Mouse (Mus musculus) intestine, embryonic 14.5 days (tissue): ENCODE results near the gene Slc25a18. TPM values are rescaled to one million over a fixed set of nuclear protein-coding genes. Genes with fewer than 3 reads are reported as not detected.

Experiments used
- ATAC-seq: fragments of 200-750 bp; cut with Nextera tagmentation; replicated peaks from 2 replicates; pipeline ENCODE4 v1.8.0; 2017; ENCODE audit warnings: low read depth, moderate number of reproducible peaks, moderate TSS enrichment, moderate library complexity; ENCODE audit not compliant: low FRiP score, low TSS enrichment
- DNase-seq: peaks from one replicate; pipeline ENCODE4 v3.0.0-alpha.2; 2018; ENCODE audit warnings: low spot score
- H3K27ac ChIP-seq: fragments of 300-500 bp; sonication (generic); 2 replicates; pipeline ENCODE4 v1.5.1; 2014; ENCODE audit warnings: low read depth, mild to moderate bottlenecking, control low read depth
- H3K27me3 ChIP-seq: fragments of 300-500 bp; sonication (generic); replicated peaks from 2 replicates; pipeline ENCODE4 v1.6.1; 2014; ENCODE audit warnings: low read length, control low read depth; ENCODE audit not compliant: control insufficient read depth, insufficient read depth
- H3K36me3 ChIP-seq: fragments of 300-500 bp; sonication (generic); 2 replicates; pipeline ENCODE4 v1.6.1; 2014; ENCODE audit warnings: low read length, control low read depth; ENCODE audit not compliant: control insufficient read depth, insufficient read depth
- H3K4me1 ChIP-seq: fragments of 300-500 bp; sonication (generic); replicated peaks from 2 replicates; pipeline ENCODE4 v1.6.1; 2014; ENCODE audit warnings: low read length, control low read depth, mixed read lengths; ENCODE audit not compliant: control insufficient read depth, insufficient read depth
- H3K4me2 ChIP-seq: fragments of 300-500 bp; sonication (generic); 2 replicates; pipeline ENCODE4 v1.6.1; 2014; ENCODE audit warnings: low read length
- H3K4me3 ChIP-seq: fragments of 300-500 bp; sonication (generic); 2 replicates; pipeline ENCODE4 v1.5.1; 2014; ENCODE audit warnings: low read depth, low read length, control low read depth, mixed read lengths
- H3K9ac ChIP-seq: fragments of 300-500 bp; sonication (generic); 2 replicates; pipeline ENCODE4 v1.6.1; 2014; ENCODE audit warnings: mild to moderate bottlenecking, low read length
- H3K9me3 ChIP-seq: fragments of 300-500 bp; sonication (generic); 2 replicates; pipeline ENCODE4 v1.6.1; 2016; ENCODE audit warnings: low read length, control low read depth; ENCODE audit not compliant: control insufficient read depth
- WGBS: fragments of 180-500 bp; shearing (Covaris S2); extraction: QIAGEN DNeasy Blood & Tissue Kit; methylation state at CpG from one replicate; pipeline ENCODE4 v1.1.7; 2014; 5-methylcytosine and 5-hydroxymethylcytosine counted together
- polyA plus RNA-seq: library from polyadenylated mRNA; unstranded; fragments of >200 nt; fragmentation: Nextera tagmentation; extraction: Ambion mirVana; gene quantifications from 2 replicates; pipeline ENCODE4 v1.2.1, GENCODE M21; 2014

The Slc25a18 gene
- polyA plus RNA-seq, 1 experiment from 2014 or later, result 0.09 TPM

DNA sequence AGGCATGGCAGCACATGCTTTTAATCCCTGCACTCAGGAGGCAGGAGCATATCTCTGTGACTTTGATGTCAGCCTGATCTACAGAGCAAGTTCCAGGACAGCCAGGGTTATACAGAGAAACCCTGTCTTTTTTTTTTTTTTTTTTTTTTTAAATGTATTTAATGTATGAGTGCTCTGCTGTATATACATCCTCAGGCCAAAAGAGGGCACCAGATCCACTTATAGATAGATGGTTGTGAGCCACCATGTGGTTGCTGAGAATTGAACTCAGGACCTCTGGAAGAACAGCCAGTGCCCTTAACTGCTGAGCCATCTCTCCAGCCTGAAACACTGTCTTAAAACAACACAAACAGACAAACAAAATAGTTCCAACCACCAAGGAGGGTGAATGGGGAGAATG, 15.5 kb downstream of the Slc25a18 start:
- Histone ChIP-seq H3K36me3 (peaks cover 20% of the 10 kb centered on the region), H3K9ac (no peak overlapping the region), H3K4me1 (no peaks in the 10 kb centered on the region), H3K27me3 (no peaks in the 10 kb centered on the region), H3K4me2 (no peak overlapping the region), H3K27ac (no peak overlapping the region), H3K4me3 (no peak overlapping the region), H3K9me3 (no peaks in the 10 kb centered on the region)
- ATAC-seq (no peak; the same call in 1 of the 2 replicates), DNase-seq (no peak)

- H3K4me2 ChIP-seq, result no peak overlapping the region
- H3K9ac ChIP-seq, result no peak overlapping the region
- no peak for DNase-seq
- no peak for ATAC-seq
- H3K9me3 ChIP-seq, result no peaks in the 10 kb centered on the region
- H3K27ac ChIP-seq, result no peak overlapping the region
- no peaks in the 10 kb centered on the region for H3K4me1 ChIP-seq
- peaks cover 31% of the 10 kb centered on the region for H3K36me3 ChIP-seq
- no peaks in the 10 kb centered on the region for H3K27me3 ChIP-seq
- 91% methylated on average over 10 of the region's 11 CpGs for WGBS
- H3K4me3 ChIP-seq, result no peak overlapping the region
Observed at GRCm38 (mm10) chr6:120790153-120790552, 16.8 kb downstream of the Slc25a18 start.

DNA sequence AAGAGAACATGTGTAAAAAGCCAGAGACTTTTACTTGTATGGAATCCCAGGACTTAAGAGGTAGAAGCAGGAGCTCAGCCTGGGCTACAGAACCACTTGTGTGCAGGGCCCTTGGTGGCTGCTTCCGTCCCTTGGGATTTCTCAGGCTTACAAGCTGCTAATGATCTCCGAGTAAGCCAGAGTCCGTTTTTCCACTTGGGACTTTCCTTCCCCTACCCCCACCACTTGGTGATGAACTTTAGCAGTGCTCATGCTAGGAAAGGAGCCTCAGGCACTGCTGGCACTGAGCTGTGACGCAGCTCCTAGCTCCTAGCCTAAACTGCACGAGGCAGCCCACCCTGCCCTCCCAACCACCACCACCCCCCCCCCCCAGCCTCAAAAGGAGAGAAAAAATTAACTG, 17.3 kb downstream of the Slc25a18 start:
- Histone ChIP-seq H3K4me3 (no peak overlapping the region), H3K27ac (no peak overlapping the region), H3K36me3 (peaks cover 37% of the 10 kb centered on the region), H3K27me3 (no peaks in the 10 kb centered on the region), H3K4me2 (no peak overlapping the region), H3K9ac (no peak overlapping the region), H3K4me1 (no peaks in the 10 kb centered on the region), H3K9me3 (no peaks in the 10 kb centered on the region)
- ATAC-seq (no peak), DNase-seq (no peak)
- 69% methylated on average over 5 of the region's 5 CpGs for WGBS

DNA sequence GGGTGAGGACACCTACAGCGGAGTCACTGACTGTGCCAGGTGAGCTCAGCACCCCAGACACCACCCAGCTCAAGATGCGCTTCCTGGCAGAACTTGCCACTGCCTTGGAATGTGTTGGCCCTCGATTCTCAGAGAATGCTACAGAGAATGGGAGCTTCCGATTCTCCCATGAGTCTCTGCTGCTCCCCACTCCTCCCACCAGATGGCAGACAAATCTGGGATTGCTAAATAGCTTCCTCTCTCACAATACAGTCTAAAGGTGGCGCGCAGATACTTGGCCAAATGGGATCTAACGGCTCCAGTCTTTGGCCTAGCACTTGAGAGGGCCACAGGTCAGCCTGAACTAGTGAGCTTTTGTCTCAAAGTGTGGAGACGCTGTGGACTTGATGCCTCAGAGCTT, 19.6 kb downstream of the Slc25a18 start:
- 86% methylated on average over 8 of the region's 8 CpGs for WGBS
- Histone ChIP-seq H3K4me1 (no peaks in the 10 kb centered on the region), H3K36me3 (peaks cover 58% of the 10 kb centered on the region), H3K9me3 (no peaks in the 10 kb centered on the region), H3K4me3 (no peak overlapping the region), H3K27me3 (no peaks in the 10 kb centered on the region), H3K4me2 (no peak overlapping the region), H3K9ac (no peak overlapping the region), H3K27ac (no peak overlapping the region)
- DNase-seq (no peak), ATAC-seq (no peak)

GRCm38 (mm10) chr6:120795422-120796086, 22.2 kb downstream of the Slc25a18 start:
- H3K9me3 ChIP-seq, result no peaks in the 10 kb centered on the region
- ATAC-seq (no peak), DNase-seq (no peak)
- no peaks in the 10 kb centered on the region for H3K4me1 ChIP-seq
- peaks cover 82% of the 10 kb centered on the region for H3K36me3 ChIP-seq
- no peak overlapping the region for H3K4me2 ChIP-seq
- H3K27me3 ChIP-seq, result no peaks in the 10 kb centered on the region
- no peak overlapping the region for H3K27ac ChIP-seq
- no peak overlapping the region for H3K9ac ChIP-seq
- H3K4me3 ChIP-seq, result no peak overlapping the region
- WGBS, result 78% methylated on average over 5 of the region's 5 CpGs

GRCm38 (mm10) chr6:120796111-120796510, 22.7 kb downstream of the Slc25a18 start:
- DNase-seq (no peak), ATAC-seq (no peak)
- H3K4me1 ChIP-seq, result no peaks in the 10 kb centered on the region
- no peak overlapping the region for H3K9ac ChIP-seq
- H3K4me2 ChIP-seq, result no peak overlapping the region
- no peaks in the 10 kb centered on the region for H3K9me3 ChIP-seq
- no peak overlapping the region for H3K4me3 ChIP-seq
- H3K36me3 ChIP-seq, result peaks cover 86% of the 10 kb centered on the region
- no peak overlapping the region for H3K27ac ChIP-seq
- H3K27me3 ChIP-seq, result no peaks in the 10 kb centered on the region
- 86% methylated on average over 2 of the region's 2 CpGs for WGBS

GRCm38 (mm10) chr6:120798019-120798418, 24.6 kb downstream of the Slc25a18 start:
- no peaks in the 10 kb centered on the region for H3K9me3 ChIP-seq
- no peak overlapping the region for H3K9ac ChIP-seq
- WGBS, result 86% methylated on average over 7 of the region's 7 CpGs
- DNase-seq, result no peak
- no peak overlapping the region for H3K4me3 ChIP-seq
- no peak for ATAC-seq
- H3K27ac ChIP-seq, result no peak overlapping the region
- H3K4me1 ChIP-seq, result no peaks in the 10 kb centered on the region
- no peaks in the 10 kb centered on the region for H3K27me3 ChIP-seq
- peaks cover 91% of the 10 kb centered on the region for H3K36me3 ChIP-seq
- H3K4me2 ChIP-seq, result no peak overlapping the region

- Histone ChIP-seq H3K9me3 (no peaks in the 10 kb centered on the region), H3K4me2 (no peak overlapping the region), H3K4me3 (no peak overlapping the region), H3K4me1 (no peaks in the 10 kb centered on the region), H3K36me3 (peaks cover 91% of the 10 kb centered on the region), H3K9ac (no peak overlapping the region), H3K27me3 (no peaks in the 10 kb centered on the region), H3K27ac (no peak overlapping the region)
- ATAC-seq, result no peak
- WGBS, result 92% methylated on average over 4 of the region's 4 CpGs
- DNase-seq, result no peak
Observed at GRCm38 (mm10) chr6:120798905-120799304, 25.5 kb downstream of the Slc25a18 start.

- WGBS, result 90% methylated on average over 4 of the region's 4 CpGs
- DNase-seq, result no peak
- Histone ChIP-seq H3K36me3 (peaks cover 91% of the 10 kb centered on the region), H3K9me3 (no peaks in the 10 kb centered on the region), H3K27ac (no peak overlapping the region), H3K4me3 (no peak overlapping the region), H3K9ac (no peak overlapping the region), H3K27me3 (no peaks in the 10 kb centered on the region), H3K4me2 (no peak overlapping the region), H3K4me1 (no peaks in the 10 kb centered on the region)
- ATAC-seq, result no peak
Observed at GRCm38 (mm10) chr6:120799581-120800041, 26.2 kb downstream of the Slc25a18 start.
